Mouse (Mus musculus): ENCODE results near the gene Zc3h6.

The Zc3h6 gene

DNA sequence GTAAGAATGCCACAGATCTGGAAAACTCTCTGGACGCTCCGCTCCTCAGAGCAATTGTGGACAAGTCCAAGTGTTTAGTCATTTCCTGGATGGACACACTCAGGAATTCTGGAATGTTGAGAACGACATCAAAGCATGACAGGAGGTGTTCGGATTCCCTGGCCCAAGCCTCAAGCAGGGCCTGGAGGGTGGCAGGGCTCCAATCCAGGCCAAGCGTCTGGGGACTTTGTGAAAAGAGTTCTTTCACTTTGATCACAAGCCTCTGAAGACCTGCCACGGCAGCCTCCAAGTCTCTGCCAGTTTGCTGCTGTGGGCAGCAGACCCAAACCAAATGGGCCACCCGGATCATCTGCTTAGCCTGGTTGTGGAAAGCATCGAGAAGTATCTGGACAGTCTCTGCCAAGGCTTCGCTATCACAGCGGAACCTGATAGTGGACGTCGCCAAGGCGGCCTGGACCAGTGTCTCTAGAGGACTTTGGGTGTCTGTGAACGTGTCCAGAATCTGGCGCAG lies 71.3 kb downstream of the Zc3h6 start:
- DNase-seq = peak; percentile 44

DNA sequence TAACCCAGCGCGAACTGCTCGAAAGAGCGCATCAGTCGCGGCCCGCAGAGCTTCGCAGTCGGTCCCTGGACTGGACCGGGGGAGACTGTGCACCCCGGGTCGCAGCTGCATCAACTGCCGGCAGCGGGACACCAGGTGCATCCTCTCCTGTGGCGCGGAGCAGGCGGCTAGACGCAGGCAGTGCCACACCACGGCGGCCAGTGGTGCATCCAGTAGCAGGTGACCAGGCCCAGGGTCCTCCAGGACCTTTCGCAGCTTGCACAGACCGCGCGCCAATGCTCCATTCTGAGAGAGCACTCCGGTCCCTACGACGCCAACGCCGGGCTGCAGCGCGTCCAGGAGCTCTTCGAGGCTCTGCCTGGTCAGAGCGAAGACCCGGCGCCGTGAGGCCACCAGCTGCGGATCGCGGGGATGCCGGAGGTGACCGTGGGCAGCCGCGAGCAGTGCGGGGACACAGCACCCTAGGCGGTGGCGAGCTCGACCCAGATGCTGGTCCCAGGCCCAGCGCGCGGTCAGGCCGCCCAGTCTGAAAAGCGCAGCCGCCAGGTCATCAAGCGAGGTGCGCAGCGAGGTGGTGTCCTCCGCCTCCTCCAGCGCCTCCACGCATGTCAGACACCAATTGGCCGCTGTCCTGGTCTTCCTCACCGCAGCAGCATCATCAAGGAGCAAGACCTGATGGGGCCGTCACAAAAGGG lies 71.9 kb downstream of the Zc3h6 start:
- peak; percentile 65 to 70 for DNase-seq

DNA sequence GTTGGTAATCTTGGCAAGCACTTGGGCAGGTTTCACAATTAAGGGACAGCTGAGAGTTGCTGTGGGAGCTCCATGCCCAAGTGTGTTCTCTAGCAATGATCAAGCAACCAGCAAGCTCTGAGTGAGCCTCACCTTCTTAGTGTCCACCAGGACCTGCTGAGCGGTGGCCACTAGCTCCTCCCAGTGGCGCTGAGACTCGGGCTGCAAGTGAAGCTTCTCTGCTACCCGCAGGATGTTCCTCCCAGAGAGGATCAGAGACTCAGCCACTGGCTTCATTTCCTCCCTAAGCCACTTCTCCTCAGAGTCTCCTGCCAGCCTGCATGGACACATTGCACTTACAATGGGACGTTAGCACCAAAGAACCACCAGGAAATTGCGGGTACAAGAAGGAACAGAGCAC lies 73.4 kb downstream of the Zc3h6 start:
- peak in 1 of 2 experiments; percentile 33 for DNase-seq

DNA sequence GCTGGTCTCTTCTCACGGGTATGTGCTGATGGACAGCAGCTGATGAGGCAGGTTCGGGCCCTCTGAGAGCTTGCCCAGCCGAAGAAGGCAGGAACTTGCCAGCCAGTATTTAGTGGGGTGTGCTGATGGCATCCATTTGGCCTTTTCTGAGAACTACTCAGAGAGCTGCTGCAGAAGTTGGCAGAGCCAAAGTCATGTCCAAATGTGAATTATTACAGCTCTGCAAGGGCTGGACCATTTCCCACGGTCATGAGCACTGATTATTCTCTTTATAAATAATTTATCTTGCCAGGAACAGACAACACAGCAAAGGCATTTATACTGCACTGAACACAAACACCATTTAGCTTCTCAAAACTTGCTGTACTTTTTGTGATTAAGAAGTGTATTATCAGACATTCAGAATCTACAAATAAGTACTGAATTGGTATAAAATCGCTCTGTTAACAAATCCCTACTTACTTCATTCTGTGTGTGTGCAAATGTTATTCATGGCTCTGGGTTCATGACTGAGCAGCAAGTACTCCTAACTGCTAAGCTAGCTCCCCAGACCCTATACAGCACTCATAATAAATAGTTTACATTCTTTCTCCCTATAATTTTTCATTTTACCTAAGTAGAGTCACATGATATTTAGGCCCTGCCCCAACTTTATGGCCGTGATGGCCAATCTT lies 79.1 kb downstream of the Zc3h6 start:
- no peak for DNase-seq

DNA sequence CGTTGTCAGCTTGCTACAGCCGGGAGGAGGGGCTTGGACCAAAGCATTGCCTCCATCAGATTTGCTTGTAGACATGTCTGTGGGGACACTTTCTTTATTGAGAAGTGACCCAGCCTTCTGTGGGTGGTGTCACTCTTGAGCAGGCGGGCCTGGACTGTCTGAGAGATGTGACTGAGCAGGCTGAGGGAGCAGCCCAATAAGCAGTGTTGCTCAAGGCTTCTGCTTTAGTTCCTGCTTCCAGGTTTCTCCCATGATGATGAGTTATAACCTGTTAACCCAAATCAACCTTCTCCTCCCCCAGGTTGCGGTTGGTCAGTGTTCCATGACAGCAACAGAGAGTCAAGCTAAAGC lies 79.6 kb downstream of the Zc3h6 start:
- no peak for DNase-seq

DNA sequence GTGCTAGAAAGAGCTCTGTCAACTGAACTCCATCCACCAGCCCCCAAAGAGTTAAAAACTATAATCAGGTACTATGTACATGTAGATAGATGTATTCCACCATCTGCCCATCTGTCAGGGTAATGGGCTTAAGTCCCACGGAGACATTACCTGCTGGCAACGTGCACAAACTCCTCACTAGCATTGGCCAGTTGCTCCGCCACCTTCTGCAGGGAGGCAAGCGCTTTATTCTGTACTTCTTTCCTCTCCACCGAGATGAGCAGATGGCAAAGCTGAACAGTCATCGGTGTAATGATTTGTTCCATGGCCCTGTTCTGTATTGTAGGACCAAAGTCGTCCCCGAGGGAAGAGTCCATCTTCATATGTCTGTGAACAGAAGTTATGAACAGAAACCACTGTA lies 80.6 kb downstream of the Zc3h6 start, which contains the start of gene Vinac1:
Vinac1 (minus strand) TSS at position 362 of the 400 bp plus-strand sequence.
- peak in 1 of 2 experiments; percentile 27 for DNase-seq

DNA sequence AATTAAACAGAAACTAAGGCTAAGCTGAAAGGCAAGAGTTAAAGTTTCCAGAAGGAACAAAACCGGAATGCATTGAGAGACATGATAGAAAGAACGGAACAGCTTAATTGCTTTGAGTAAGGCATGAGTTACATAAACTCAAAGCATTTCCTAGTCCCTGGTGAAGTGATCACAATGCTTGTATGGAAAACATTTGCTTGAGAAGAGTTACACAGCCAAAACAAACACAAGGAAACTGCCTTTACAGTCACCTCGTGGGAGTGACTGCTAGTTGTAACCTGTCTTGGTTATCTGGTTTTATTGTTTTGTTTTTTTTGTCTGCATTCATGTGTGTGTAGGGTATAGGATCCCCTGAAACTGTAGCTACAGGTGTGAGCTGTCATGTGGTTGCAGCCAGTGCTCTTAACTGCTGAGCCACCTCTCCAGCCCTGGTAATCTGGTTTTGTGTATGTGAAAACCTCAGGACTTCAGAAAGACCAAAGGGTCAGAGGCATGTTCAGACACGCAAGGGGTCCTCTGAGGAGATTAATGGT lies 85.3 kb downstream of the Zc3h6 start:
- DNase-seq = no peak

DNA sequence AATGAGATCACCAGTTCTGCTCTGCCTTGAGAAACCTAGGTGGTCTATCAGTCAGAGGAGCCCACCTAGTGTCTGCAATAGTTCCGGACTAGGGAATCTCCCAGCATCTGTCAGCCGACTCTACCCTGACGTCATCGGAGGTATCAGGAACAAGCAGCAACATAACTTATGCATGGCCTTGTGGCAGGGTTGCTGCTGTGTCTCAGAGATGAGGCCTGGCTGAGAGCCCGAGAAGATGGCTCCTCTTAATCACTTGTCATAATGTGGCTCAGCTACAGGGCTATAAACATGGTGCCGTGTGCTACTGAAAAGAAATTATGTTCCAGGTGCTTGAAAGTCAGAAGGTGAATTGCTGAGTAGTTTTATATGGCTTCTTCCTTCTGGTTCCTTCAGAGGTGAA lies 88.5 kb downstream of the Zc3h6 start:
- DNase-seq = no peak

DNA sequence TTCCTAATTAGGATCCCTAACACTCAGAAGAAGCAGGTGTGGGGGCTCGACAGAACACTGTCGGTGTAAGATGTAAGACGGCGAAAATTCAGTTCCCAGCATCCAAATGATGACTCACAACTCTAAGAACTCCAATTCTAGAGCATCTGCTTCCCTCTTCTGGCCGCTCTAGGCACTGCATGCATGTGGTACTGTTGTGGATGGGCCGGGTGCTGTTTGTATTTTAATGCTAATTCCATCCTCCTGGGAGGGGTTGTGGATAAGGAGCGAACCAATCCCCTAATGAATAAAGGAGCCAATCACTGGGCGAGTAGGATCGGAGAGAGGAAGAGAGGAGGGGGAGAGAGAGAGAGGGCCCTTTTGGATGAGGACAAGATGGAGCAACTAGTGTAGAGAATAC lies 89.4 kb downstream of the Zc3h6 start:
- DNase-seq = peak in 1 of 2 experiments; percentile 45

DNA sequence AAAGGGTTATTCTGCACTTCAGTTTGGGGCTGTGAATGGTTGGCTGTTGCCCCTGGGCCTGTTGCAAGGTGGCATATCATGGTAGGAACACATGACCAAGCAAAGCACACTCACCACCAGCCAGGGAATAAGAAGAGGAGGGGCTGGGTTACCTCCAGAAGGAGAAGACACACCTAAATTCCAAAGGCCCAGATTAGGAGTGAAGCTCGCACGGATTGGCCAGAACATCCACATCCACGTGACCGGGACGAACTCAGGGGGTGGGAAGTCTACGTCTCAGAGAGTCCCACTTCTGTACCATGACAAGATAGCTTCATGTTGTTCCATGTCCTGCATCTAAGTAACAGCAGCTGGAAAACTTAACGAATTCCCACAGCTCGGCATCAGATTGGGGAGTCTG lies 90.1 kb downstream of the Zc3h6 start:
- DNase-seq = no peak

DNA sequence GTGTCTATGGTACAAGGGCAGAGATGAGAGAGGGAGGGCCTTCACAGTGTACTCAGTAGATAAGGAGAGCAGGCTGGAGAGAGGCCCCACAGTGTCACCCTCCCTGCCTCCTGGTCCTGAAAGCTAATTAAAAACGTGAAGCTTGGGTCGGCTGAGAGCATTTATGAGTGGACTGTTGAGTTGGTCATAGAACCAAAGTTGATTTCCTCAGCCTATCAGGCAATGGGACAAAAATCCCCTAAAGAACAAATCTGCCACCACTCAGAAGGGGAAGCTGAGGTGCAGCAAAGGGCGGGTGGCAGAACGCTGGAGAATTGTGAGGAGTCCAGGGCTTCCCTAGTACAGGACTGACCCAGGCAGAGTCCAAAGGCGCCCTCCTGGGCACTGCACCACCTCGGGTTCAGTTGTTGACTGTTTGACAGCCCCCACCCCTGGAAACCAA lies 90.7 kb downstream of the Zc3h6 start:
- DNase-seq = no peak

DNA sequence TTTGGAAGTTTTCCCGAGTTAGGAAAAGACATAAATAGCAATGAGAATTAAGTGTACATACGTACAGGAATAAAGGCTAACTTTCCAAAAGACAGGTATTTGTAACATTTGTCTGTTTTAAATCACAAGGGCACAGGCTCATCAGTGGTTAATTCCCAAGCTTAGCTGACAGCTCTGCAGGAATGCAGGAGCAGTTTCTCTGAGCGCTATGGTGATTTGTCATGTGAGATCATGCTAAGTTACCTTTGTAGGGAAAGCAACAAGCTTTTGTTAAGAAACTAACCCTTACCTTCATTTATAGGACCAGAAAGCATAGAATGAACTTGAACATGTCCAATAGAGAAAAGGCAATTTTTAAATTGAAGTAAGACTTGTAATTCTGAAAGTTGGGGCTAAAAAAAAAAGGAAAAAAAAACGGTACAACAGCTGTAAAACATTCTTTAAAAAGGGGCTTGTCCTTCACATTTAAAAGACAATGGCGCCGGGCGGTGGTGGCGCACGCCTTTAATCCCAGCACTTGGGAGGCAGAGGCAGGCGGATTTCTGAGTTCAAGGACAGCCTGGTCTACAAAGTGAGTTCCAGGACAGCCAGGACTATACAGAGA lies 94.4 kb downstream of the Zc3h6 start:
- no peak for DNase-seq

DNA sequence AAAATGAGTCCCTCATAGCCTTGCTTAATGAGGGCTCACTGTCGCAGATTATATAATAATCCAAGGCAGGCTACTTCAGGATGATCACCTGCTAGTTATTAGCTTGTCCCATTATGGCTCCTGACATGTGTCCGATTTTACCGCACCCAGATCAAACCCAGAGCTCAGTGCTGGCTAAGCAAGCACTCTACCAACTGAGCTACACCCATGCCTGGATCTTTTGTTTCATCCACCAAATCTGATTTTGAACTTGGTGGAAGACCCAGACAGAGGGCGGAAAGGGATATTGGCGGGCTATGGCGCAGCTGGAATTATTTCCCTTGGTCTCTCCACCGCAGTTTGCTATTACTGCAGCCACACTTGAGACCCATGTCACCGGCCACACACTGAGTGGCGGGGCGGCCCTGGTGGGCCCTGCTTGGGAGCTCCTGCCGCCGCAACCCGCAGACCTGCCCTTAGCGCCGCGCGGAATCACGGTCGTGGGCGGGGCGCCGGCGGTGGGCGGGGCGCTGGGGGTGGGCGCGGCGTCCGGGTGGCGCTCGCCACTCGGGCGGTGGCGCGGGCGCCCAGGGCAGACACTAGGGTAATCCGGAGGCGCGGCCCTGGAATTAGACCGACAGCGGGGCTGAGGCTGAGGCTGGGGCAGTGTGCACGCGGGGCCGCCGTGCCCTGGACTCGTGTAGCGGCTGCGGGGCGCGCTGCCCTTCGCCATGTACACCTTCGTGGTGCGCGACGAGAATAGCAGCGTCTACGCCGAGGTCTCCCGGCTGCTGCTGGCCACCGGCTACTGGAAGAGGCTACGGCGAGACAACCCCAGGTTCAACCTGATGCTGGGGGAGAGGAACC lies 98.5 kb downstream of the Zc3h6 start, which contains the start of gene Ttl:
Ttl (plus strand) TSS at position 506 of the 846 bp plus-strand sequence.
- DNase-seq = peak; percentile 88 to 93

DNA sequence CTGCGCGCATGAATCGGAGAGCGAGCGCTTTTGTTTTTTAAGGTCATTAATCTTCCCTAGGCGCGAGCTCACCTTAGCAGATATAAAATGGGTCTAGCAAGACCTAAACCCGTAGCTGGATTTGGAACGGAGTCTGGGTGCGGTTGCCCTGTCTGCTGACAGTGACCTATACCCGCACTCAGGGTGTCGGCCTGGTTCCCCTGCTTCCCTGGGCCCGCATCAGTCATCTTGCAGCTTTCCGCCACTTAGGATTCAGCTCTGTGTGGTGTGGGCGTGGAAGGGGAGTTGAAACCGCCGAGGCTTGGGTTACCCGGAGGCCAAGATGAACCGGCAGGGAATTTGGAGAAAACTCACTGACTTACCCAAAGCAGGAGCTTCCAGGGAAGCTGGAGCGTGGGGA lies 99.1 kb downstream of the Zc3h6 start:
- DNase-seq = peak; percentile 60 to 67
